Mouse (Mus musculus): ENCODE results near the gene Bckdk.

GRCm38 (mm10) chr7:127858258-127858657, 45.6 kb upstream of the Bckdk start:
- TF ChIP-seq GATA1 (IDR thresholded peaks at IDR 0.05; ENCODE audit: borderline replicate concordance, low read length) (0 out of 3 replicates have a peak, but pooled peaks have one; percentile 18), FLI1 (IDR thresholded peaks at IDR 0.05; ENCODE audit: low read length) (no peak)

Measured in megakaryocyte, embryonic 14.5 days (primary cell).